Mouse (Mus musculus): ENCODE measurements at regions not wholly inside any gene's neighbourhood (a gene's known extent, or its start where the extent isn't known, plus 50 kb on each side); places are given as distances from the start of the nearest gene placed in this dataset.
"Not testable (repeated sequence)": the region's sequence is repeated elsewhere in the genome, so short reads cannot be mapped to it uniquely, and the experiment has no call there.

DNA sequence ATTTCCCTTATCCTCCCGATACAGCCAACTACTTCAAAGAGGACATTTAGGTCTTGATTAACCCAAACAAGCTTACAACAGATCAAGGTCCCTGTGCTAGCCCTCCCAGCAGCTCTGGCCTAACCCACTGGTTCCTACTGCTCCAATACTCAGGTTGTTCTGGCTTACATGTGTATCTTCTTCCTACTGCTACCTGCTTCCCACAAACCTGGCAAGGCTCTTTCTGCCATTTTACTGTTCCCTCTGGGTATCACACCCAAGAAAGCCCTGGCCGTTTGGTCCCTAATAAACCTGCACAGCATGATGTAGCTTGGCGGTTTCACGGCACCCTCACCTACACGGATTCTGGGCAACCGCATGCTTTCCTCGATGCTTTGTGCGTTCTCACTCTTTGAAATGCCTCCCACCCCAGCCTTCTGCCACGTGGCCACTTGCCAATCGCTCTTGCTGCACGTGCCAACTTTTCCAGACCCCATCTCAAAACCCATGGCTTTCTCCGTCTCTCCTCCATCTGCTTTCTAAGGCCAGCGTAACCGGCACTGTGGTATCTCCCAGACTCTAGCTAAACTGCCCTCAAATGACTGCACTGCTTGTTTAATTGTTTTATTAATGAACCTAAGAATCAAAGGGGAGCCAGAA, 758.4 kb upstream of the Map3k7 start:
- DNase-seq (ENCODE audit: extremely low spot score in 1 of 2, low spot score in 1 of 2) = no peak

DNA sequence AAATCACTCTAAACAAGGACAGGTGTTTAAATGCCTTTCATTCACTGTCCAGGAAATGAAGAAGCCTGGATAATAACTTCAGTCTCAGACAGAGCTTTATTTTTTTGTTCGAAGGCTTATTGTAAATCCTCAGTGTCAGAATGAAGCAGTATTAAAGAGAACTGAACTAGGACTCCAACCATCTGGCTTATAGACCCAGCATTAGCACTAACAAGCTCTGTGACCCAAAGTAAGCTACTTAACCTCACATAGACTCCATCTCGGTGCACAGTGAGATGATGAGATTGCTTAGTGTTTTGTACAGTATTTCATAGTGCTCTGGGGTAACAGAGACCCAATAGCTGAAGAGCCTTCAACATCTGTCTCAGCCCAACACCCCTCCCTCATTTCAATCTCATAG, 738.2 kb upstream of the Map3k7 start:
- DNase-seq (ENCODE audit: extremely low spot score in 1 of 2, low spot score in 1 of 2) = no peak

DNA sequence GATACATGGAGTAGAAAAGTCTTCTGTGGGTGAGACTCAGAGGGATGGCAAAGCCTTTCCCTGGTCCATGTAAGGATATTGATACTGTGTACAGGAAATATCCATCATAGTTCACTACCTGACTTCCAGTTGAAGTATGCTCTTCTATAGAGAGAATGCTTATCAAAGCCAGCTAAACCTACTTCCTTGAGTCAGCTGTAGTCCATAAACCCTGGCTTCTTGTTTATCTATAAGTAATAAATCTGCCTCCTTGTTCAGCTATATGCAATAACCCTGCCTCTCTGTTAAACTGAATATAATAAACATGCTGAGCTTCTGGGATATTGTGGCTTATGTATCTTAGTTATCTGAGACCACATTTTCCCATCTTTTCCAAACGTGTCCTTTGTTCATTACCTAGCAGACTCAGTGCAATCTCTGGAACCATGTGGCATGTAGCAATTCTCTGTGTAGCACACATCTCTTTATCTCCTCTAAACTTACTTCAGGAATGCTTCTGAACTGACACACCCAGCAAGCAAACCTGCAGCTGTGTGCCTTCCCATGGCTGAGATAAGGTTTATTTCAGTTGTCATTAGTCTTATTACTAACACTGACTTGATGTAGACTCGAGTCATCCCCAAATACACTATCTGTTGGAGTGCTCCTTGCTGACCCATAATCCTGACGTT, 694.9 kb upstream of the Map3k7 start:
- no peak for DNase-seq (ENCODE audit: extremely low spot score in 1 of 2, low spot score in 1 of 2)

DNA sequence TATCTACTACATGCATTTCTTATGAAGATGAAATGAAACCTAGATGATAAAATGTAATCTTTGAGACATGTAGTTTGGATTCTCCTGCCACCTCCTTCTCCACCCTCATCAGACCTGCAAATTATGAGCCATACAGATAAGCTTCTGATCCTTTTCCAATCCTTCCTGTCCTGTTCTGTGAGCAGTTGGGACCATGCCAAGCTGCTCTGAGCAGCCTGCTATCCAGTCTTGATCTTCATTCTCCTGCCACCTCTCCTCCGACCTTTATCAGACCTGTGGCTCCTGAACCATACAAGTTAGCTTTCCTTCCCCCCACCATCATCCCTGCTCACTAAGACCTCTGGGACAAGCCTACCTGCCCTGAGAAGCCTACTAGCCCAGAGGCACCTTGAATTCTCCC, 689.8 kb upstream of the Map3k7 start:
- no peak for DNase-seq (ENCODE audit: extremely low spot score in 1 of 2, low spot score in 1 of 2)

DNA sequence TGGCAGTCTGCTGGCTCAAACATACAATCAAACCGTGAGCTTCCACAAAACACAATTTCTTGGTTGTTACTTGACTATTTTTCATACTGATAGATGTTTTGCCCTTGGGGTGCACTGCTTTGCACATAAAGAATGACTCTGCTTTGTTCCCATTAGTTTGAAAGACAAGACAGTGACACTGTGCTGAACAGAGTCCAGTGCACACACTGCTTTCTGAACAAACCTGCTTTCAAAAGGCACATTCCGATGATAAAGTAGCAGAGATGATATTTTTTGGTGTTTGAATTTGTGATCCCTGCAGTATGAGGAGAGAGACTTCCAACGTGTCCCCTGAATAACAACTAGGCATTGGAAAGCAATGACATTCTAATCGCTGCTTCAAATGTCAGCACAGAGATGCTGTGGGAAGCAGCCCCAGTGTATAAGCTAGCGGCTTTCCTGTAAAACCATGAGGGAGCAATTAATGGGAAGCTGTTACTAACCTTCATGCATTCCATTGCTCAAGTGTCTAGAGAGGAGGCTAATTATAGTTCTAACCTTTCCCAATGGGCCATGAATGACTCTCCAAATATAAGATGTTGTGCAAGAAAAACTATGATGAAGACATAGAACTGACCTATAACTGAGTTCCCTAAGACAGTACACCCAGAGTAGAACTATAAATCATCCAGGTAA, 673.5 kb upstream of the Map3k7 start:
- no peak for DNase-seq (ENCODE audit: extremely low spot score in 1 of 2, low spot score in 1 of 2)

DNA sequence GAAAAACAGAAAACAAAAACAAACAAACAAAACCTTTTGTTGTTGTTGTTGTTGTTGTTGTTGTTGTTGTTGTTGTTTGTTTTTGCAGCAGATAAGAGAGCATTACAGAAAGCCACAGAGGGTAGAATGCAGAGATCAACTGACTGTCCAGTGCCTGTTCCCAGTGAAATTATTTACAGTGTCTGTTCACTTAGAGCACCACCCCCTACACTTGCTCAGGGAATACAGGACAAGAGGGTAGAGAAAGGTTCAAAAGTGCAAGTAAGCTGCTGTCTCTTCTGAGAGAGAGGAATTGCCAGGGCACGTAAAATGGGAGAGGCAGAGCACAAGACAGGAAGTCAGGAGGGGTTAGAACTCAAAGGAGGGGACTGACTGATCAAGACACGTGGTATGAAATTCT, 670.1 kb upstream of the Map3k7 start:
- no peak for DNase-seq (ENCODE audit: extremely low spot score in 1 of 2, low spot score in 1 of 2)

DNA sequence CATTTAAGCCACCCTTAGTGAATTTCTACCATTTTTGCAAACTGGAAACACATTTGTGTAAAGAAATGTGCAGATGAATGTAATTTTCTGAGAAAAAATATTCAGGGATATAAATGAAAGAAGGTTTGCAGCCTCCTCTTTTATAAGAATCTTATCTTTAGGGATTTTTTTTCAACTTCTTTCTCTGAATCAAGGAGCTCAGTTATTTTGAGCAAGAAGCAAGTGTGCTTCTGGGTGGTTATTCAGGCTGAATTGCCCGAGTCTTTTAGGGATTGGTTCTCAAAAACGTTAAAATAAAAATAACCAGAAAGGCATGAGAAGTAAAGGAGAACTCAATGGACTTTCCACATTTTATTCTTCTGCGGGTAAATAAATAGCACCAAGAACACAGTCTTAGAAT, 666.0 kb upstream of the Map3k7 start:
- peak in 1 of 2 experiments; percentile 6 for DNase-seq (ENCODE audit: extremely low spot score in 1 of 2, low spot score in 1 of 2)

DNA sequence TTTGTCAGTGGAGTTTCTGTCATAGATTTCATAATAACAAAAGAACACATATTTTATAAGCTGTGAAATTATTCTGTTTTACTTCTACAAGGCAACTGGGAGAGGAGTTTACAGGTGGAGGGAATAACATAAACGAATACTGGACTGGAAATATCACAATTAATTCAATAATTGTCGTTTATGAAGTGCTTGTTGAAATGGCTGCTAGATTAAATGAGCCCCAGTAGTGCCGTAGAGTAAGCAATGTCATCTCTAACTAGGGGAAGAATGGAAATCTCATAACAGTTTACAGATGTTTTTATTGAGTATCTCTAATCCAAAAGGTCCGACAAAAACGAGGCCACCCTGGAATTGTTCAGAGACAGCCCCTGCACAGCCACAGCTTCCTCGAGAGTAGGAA, 644.6 kb upstream of the Map3k7 start:
- DNase-seq (ENCODE audit: extremely low spot score in 1 of 2, low spot score in 1 of 2) = no peak

DNA sequence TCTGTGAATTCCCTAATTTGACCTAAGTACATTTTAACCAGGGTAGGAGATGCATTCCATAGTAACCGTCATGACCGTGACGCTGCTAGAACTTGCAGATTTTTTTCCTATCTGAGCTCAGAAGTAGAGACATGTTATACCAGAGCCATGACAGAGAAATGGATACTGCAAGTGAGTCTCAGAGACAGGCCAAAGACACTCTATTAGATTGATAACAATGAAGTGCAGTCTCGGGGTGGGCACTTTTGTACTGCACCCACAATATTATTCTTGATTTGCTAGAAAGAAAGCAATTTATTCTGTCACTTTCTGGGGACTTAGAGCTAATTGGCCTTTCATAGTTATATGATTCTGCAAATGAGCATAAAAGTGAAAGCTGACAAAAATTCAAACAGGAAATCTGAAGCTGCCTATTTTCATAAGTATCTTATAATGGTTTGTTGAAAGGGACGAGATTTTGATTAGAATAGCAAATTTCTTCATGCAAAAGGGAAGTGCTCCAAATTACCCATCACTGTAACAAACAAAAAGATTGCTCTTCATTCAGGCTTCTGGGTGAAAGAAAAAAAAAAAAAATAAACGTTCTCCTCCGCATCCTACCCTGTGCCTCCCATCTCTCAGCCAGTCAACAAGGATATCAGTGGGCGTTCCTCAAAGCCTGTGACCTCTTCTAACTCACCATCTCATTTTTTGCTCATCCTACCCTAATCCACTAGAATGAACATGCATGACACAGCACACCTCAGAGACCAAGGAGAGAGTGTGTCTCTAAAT, 643.0 kb upstream of the Map3k7 start:
- DNase-seq (ENCODE audit: extremely low spot score in 1 of 2, low spot score in 1 of 2) = no peak

DNA sequence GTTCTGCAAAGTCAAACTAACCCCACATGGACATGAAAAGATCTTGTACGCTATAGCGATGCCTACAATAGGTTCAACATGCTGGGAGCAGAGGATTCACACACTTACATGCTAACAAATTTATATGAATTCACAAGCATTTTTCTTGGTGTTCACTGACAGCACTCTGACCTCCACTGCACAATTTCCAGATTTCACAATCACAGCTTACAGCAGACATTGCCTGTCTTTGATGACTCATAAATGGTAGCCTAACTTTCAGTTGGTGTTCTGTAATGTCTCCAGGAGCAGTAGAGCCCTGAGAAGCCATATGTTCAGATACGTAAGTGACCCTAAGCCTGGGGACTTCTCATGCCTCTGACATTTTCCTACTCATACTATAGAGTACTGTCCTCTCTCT, 640.1 kb upstream of the Map3k7 start:
- DNase-seq (ENCODE audit: extremely low spot score in 1 of 2, low spot score in 1 of 2) = no peak

DNA sequence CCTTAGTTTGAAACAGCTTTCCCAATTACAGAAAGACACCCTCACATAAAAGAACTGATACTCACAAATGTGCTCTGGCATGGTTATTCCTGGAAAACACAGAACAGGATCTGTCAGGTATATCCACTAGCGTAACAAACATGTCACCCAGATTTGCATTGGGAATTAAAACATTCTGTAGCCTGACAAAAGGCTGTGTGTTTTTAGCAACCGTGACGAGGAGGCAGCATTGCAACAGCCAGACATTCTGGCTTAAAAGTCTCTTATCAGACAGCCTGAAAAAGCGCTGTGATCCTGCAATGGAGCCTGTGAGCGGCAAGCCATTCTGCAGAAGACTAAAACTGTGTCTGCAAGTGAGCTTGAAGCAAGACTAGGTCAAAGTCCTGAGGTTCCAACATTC, 635.1 kb upstream of the Map3k7 start:
- peak in 1 of 2 experiments; percentile 17 for DNase-seq (ENCODE audit: extremely low spot score in 1 of 2, low spot score in 1 of 2)

DNA sequence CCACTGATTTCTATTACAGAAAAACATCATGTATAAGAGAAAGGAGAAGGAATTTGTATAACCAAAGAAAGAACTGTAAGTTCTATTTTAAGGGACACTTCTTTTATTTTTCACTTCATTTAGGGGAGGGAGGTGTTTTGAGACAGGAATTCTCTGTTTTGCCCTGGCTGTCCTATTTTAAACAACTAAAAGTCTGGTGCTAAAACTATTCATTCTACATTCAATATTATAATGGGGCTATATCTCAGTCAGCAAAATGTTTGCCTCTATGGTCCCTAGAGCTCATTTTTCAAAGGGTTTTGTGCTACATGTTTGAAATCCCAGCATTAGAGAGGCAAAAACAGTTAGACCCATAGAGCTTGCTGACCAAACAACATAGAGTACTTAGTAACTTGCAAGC, 632.8 kb upstream of the Map3k7 start:
- DNase-seq (ENCODE audit: extremely low spot score in 1 of 2, low spot score in 1 of 2) = no peak

DNA sequence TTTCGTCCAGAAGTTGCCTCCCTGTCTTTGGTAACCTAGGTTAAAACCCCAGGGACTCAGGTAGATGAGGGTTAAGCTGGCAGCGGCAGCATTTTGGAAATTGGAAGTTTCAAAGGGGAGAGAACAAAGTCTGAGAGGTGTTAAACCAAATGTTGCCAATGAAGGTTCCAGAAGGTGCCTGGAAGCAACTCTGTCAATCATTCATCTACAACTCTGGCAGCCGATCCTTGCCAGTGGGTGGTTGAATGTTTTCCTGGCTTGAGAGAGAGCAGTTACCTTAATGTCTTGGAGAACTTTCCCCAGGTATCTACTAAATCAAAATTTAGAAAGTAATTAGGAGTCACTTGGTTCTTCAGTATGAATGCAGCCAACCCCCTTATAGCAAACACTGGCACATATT, 628.2 kb upstream of the Map3k7 start:
- DNase-seq (ENCODE audit: extremely low spot score in 1 of 2, low spot score in 1 of 2) = no peak

DNA sequence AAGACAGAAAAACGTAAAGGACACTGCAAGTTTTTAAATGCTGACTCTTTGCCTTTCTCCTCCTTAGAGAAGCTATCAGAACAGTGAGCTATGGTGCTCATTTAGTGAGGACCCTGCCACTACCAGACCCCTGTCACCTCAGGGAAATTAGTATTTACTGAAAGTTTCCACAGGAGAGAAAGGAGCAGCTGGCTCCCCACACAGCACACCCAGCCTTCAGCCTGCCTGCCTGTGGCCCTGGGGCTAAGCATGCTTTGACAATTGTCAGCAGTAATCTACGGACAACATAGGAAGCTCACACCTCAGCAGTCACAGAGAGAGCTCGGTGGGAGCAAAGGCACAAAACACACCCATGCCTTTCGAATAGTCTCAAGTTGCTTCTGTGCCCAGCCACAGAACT, 625.9 kb upstream of the Map3k7 start:
- no peak for DNase-seq (ENCODE audit: extremely low spot score in 1 of 2, low spot score in 1 of 2)

DNA sequence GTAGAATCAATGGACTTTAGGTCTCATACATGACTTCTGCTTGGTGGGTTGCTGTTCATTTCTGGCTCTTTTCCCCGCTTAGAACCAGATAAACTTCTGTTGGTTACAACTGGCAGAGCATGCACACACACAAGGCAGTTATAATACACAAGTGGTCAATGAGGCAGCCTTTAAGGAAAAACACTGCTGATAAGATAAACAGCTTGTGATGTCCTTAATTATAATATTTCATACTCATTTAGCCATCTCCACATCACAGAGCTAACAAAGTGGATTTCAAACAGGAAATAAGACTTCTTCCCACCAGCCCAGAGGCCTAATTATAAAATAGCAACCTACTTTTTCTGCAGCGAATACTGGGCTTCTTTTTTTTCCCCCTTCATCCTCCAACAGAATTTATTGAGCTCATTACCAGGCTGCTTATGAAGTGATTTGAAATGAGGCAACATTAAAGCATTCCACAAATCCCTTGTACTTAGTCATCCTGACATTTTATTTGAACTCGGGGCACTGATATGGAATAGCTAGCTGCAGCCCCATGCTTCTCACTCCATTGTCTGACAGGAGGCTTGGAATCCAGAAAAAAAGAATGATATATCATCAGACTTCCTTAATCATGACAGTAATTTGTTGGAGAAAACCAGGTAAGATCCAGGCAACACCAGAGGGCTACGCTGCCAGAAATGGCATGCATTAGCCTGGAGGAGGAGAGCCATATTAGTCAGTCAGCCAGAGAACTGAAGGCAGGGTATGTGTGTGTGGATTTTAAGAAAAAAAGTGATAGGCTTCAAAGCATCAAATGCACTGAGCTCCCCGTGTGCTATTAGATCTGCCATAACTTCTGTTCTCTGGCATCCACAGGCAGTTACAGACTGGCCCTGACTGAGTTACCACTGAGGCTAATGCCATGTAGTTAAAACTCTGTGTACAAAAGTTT, 620.3 kb upstream of the Map3k7 start:
- no peak for DNase-seq (ENCODE audit: extremely low spot score in 1 of 2, low spot score in 1 of 2)

DNA sequence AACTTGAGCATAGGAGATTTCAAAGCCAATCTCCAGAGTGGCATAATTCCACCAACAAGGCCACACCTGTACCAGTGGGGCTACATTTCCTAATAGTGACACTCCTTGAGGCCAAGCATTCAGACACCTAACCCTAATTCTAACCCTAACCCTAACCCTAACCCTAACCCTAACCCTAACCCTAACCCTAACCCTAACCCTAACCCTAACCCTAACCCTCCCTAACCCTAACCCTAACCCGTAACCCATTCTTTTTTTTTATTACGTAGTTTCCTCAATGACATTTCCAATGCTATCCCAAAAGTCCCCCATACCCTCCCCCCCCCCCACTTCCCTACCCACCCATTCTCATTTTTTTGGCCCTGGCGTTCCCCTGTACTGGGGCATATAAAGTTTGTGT, 609.9 kb upstream of the Map3k7 start:
- DNase-seq (ENCODE audit: extremely low spot score in 1 of 2, low spot score in 1 of 2) = not testable (repeated sequence)

DNA sequence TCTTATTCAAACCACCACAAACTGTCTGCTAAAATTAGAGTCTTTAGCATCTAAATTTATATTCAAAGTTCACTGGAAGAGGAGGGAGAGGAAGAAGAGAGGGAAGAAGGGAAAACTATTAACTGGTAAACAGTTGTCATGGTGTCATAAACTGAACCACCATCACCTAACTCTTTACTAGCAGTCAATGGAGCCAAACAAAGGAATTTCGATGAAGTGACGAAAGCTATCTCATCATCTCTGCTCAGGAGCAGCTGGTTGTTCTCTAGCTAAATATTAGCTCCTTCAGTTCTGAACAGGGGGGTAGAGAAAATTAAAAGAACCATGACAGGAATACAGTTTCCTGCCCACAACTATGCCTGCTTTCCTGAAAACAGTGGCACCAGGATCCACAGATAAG, 608.9 kb upstream of the Map3k7 start:
- DNase-seq (ENCODE audit: extremely low spot score in 1 of 2, low spot score in 1 of 2) = no peak

DNA sequence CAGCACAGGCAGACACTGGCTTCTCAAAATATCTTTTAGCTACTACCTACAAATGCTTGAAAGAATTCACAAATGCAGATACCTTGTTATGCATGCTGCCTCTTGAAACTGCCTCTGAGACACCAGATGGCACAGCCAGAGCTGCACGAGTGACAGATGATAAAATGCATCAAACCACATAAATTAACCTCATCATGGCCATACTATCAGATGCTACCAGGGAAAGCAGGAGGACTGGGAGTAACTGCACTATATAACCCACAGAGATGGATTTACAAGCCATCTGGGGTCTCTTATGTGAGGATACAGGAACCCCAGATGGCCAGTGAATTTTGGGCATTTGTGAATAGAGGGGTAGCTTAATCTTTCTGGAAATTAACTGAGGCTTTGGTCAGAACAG, 597.7 kb upstream of the Map3k7 start:
- no peak for DNase-seq (ENCODE audit: extremely low spot score in 1 of 2, low spot score in 1 of 2)

DNA sequence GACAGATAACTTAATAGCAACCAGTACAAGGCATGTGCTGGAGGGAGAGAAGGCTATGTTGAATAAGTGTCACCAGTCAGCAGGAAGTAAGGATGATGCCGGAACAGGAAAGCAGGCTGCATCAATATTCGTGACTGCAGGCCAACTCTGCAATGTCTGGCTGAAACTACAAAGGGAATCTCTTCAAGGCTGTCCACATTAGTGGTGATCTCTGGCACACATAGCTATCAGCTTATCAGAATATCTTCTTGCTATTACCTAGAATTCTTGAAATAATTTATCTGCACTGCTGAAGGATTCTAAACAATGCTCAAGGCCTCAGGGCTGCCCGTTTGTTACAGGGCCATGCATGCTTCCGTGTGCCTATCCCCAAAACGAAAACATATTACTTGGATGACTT, 596.9 kb upstream of the Map3k7 start:
- DNase-seq (ENCODE audit: extremely low spot score in 1 of 2, low spot score in 1 of 2) = no peak

DNA sequence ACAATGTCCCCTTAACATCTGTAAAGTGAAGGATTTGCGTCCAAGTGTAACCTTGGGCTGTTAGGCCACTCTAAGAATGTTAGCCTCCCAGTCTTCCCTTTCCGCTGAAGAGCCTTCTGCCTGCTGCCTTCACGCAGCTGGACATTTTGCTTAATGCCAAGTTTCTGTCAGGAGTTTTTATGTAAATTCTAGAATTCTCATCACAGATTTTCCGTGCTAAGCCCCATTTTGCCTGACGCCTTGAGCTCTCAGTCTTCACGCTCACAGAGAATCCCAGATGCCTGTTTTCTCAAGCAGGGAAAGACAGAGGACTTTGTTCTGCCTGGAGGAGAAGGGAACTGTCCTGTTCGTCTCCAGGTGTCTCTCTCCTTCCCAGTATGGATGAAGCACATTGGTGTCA, 593.8 kb upstream of the Map3k7 start:
- peak in 1 of 2 experiments; percentile 2 for DNase-seq (ENCODE audit: extremely low spot score in 1 of 2, low spot score in 1 of 2)
